Mouse (Mus musculus): ENCODE measurements around the gene Gm49630. TPM values are rescaled to one million over a fixed set of nuclear protein-coding genes. Genes with fewer than 3 reads are reported as not detected.
"Not testable (repeated sequence)": the region's sequence is repeated elsewhere in the genome, so short reads cannot be mapped to it uniquely, and the experiment has no call there.

Gm49630 gene
- polyA plus RNA-seq, 1 experiment from 2014 or later: not detected

DNA sequence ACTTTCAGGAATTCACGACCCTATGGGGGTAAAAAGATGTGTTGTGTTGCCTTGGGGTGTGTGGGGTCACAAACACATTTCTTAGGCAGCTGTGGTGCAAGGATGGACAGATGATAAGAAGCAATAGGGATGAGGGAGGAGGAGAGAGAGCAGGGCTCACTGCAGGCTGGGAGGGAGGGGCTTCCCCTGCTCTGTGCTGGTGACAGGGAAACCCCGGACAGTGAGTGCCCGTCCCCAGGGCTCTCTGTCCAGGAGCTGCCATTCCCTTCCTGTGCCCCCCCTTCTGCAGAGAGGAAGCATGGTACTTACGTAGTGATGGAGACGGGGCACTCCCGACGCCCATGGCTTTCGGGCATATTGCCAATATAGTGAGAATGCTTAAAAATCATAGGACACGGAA lies 34.4 kb downstream of the Gm49630 start:
- H3K9ac ChIP-seq (replicated peaks; ENCODE audit: low read depth, low read length); H3K4me2 ChIP-seq (ENCODE audit: low read depth, low read length); H3K4me3 ChIP-seq (ENCODE audit: low read depth, low read length); H3K36me3 ChIP-seq (ENCODE audit: control insufficient read depth, insufficient read depth, low read length); H3K9me3 ChIP-seq (ENCODE audit: control insufficient read depth, low read length); ATAC-seq (ENCODE audit: low read depth); H3K27ac ChIP-seq (ENCODE audit: low read depth, low read length); H3K27me3 ChIP-seq (ENCODE audit: control insufficient read depth, insufficient read depth, low read length); H3K4me1 ChIP-seq (ENCODE audit: control insufficient read depth, insufficient read depth, low read length): not testable (repeated sequence)
- whole genome bisulfite sequencing: 73% methylated on average over 7 of the region's 9 CpGs

DNA sequence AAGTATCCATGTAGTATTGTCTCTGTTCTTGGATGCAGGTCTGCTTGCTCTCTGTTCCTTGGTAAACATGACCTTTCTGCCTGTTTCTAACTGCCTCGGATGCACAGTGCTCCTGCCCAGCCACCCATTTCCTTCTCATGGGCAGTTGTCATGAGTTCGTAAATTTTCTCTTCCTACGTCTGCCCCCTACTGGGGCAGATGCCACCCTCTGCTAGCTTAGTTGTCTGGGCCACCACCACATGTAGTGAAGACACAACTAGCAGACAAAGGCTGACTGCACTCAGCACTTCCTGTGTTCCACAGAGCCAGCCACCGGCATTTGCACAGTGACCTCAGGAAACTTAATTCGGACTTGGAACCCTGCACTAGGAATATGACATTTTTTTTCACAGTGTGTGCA lies 39.0 kb downstream of the Gm49630 start:
- WGBS: 77% methylated on average over 3 of the region's 5 CpGs
- not testable (repeated sequence) for H3K4me3 ChIP-seq (ENCODE audit: low read depth, low read length); H3K4me1 ChIP-seq (ENCODE audit: control insufficient read depth, insufficient read depth, low read length); H3K36me3 ChIP-seq (ENCODE audit: control insufficient read depth, insufficient read depth, low read length); H3K9ac ChIP-seq (replicated peaks; ENCODE audit: low read depth, low read length); H3K27ac ChIP-seq (ENCODE audit: low read depth, low read length); ATAC-seq (ENCODE audit: low read depth); H3K9me3 ChIP-seq (ENCODE audit: control insufficient read depth, low read length); H3K4me2 ChIP-seq (ENCODE audit: low read depth, low read length); H3K27me3 ChIP-seq (ENCODE audit: control insufficient read depth, insufficient read depth, low read length)

DNA sequence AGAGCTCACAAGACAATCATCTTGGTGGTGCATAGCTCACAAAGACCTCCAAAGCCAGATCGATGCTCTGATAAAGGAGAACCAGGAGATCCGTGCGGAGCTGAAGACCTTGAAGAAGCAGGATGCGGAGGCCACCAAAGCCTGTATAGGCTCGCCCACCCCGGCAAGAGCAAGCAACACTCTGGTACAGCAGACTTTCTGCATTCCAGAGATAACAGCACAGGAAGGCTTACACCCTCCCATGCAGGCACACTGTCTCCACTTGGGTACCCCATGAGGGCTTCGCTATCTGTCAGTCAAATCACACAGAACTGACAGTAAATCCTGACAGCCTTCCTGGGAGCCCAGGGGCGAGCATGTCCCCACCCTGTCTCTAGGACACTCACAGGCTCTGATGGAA lies 45.4 kb downstream of the Gm49630 start:
- WGBS: 75% methylated on average over 2 of the region's 8 CpGs
- not testable (repeated sequence) for ATAC-seq (ENCODE audit: low read depth); H3K4me3 ChIP-seq (ENCODE audit: low read depth, low read length)

DNA sequence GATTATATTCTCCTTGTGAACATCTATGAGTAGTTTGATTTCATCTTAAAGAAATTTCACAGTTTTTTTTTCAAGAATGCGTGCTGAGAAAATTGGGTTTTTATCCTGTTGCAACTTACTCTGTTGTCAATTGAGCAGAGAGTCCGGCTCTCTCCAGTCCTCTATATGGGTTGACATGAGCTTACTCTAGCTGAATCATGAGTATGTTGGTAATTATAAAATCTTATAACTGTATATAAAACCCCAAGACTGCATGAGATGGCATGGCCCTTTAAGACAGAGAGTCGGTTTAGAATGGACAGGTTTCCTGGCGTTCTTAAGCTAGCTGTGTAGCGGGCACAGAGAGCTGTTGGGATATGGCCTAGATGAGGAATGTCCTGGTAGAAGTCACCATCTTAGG lies 47.4 kb downstream of the Gm49630 start, which contains the start of gene Tcp10a:
Tcp10a (plus strand) TSS at position 301 of the 400 bp plus-strand sequence.
- WGBS: 96% methylated on average over 3 of the region's 5 CpGs

More for the DNA sequence above, 45.4 kb downstream of the Gm49630 start:
- not testable (repeated sequence) for H3K4me1 ChIP-seq (ENCODE audit: control insufficient read depth, insufficient read depth, low read length); H3K27me3 ChIP-seq (ENCODE audit: control insufficient read depth, insufficient read depth, low read length); H3K4me2 ChIP-seq (ENCODE audit: low read depth, low read length); H3K36me3 ChIP-seq (ENCODE audit: control insufficient read depth, insufficient read depth, low read length); H3K9me3 ChIP-seq (ENCODE audit: control insufficient read depth, low read length); H3K27ac ChIP-seq (ENCODE audit: low read depth, low read length); H3K9ac ChIP-seq (replicated peaks; ENCODE audit: low read depth, low read length)

DNA sequence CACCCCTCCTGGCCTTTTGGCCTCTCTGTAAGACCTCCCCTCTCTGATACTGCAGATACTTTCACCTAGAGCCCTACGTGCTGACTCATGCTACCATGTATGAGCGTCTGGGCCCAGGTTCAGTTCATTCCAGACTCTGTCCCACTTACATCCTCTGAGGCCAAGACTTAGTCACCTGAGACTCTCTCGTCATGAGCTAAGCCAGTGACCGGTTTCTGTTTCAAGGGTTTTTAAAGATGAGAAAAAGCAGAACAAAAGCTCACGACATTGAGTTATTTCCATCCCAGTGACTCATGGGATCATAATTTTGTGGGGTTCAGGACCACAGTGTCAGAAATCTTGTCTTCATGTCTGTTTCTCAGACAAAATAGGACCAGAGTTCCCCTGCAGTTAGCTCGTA lies 52.0 kb downstream of the Gm49630 start:
- not testable (repeated sequence) for H3K9ac ChIP-seq (replicated peaks; ENCODE audit: low read depth, low read length); H3K9me3 ChIP-seq (ENCODE audit: control insufficient read depth, low read length); ATAC-seq (ENCODE audit: low read depth); H3K4me1 ChIP-seq (ENCODE audit: control insufficient read depth, insufficient read depth, low read length); H3K4me2 ChIP-seq (ENCODE audit: low read depth, low read length); H3K4me3 ChIP-seq (ENCODE audit: low read depth, low read length); H3K27ac ChIP-seq (ENCODE audit: low read depth, low read length); H3K27me3 ChIP-seq (ENCODE audit: control insufficient read depth, insufficient read depth, low read length); H3K36me3 ChIP-seq (ENCODE audit: control insufficient read depth, insufficient read depth, low read length)
- WGBS: 90% methylated on average over 6 of the region's 6 CpGs

More for the DNA sequence above, 47.4 kb downstream of the Gm49630 start, which contains the start of gene Tcp10a:
- not testable (repeated sequence) for ATAC-seq (ENCODE audit: low read depth); H3K4me3 ChIP-seq (ENCODE audit: low read depth, low read length); H3K4me2 ChIP-seq (ENCODE audit: low read depth, low read length); H3K36me3 ChIP-seq (ENCODE audit: control insufficient read depth, insufficient read depth, low read length); H3K9me3 ChIP-seq (ENCODE audit: control insufficient read depth, low read length); H3K27me3 ChIP-seq (ENCODE audit: control insufficient read depth, insufficient read depth, low read length); H3K27ac ChIP-seq (ENCODE audit: low read depth, low read length); H3K4me1 ChIP-seq (ENCODE audit: control insufficient read depth, insufficient read depth, low read length); H3K9ac ChIP-seq (replicated peaks; ENCODE audit: low read depth, low read length)

DNA sequence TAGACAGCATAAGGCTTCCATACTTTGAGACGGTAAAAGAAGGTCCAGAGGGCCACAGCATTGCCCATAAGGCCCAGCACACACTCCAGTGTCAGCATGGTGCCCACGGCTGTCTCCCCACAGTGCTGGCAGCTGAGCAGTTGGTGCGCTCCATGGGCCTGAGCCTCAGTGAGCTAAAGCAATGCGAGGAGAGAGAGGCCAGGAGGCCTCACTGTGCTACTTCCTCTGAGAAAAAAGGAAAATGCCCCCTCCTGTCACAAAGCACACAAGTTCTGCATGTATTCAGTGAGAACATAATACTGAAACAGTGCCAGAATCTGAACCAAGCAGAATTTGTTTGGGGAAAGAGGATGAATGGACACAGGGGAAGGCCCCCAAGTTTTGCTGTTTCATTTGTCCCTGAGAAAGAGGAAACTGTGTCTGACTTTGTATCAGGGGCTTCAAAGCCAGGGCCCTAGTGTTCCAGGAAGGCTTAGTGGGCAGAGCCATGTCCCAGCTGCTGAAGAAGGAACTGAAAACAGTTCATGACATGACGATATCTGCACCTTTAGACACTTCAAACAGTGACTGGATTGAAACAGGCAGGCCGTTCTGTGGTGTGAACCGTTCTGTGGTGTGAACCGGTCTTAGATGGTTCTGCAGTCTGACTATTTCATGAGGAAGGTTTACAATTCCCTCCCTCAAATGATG lies 55.9 kb downstream of the Gm49630 start:
- H3K27ac ChIP-seq (ENCODE audit: low read depth, low read length); H3K4me1 ChIP-seq (ENCODE audit: control insufficient read depth, insufficient read depth, low read length); H3K36me3 ChIP-seq (ENCODE audit: control insufficient read depth, insufficient read depth, low read length); ATAC-seq (ENCODE audit: low read depth); H3K27me3 ChIP-seq (ENCODE audit: control insufficient read depth, insufficient read depth, low read length); H3K4me3 ChIP-seq (ENCODE audit: low read depth, low read length); H3K9me3 ChIP-seq (ENCODE audit: control insufficient read depth, low read length); H3K4me2 ChIP-seq (ENCODE audit: low read depth, low read length); H3K9ac ChIP-seq (replicated peaks; ENCODE audit: low read depth, low read length): not testable (repeated sequence)
- WGBS: 83% methylated on average over 6 of the region's 8 CpGs

DNA sequence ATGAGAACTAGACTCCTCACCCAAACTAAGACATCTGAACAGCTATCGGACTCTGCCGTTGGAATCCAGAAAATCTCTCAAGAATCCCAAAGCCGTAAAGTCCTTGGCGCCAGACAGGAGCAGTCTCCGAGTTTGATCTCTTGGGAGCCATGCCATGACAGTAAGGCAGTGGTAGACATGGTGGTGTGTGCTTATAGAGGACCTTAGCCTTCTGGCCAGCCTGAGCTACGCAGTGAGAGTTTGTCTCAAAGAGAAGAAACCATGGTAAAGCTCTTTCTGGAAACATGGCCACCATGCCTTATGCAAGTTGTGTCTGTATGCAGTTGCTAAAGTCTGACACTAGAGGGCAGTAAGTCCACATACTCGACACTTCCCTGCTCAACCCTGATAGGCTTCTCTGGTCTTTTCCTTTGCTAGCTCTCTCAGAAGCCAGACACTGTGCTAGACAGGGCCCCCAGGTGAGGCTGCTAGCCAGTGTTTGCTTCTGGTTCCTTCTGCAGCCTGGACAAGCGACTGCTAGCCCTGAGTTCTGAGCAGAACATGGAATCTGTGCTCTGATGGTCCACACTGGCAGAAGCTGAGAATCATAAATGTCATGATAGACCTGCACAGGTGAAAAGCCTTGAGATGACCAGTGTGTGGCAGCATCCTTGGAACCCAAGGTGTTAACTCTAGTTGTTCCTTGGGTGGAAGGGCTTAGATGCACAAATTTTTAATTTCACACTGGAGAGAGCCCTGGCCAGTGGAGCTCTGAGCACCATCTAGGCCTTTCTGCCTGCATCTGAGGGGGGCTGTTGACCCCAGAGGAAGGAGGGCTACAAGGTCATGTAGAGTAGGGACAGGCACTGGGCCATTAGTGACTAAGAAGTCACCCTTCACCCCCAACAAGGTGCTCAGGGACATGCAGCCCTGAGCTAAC lies 65.2 kb downstream of the Gm49630 start:
- not testable (repeated sequence) for H3K4me3 ChIP-seq (ENCODE audit: low read depth, low read length); H3K27ac ChIP-seq (ENCODE audit: low read depth, low read length); H3K4me2 ChIP-seq (ENCODE audit: low read depth, low read length); H3K4me1 ChIP-seq (ENCODE audit: control insufficient read depth, insufficient read depth, low read length); H3K9me3 ChIP-seq (ENCODE audit: control insufficient read depth, low read length); H3K27me3 ChIP-seq (ENCODE audit: control insufficient read depth, insufficient read depth, low read length); H3K36me3 ChIP-seq (ENCODE audit: control insufficient read depth, insufficient read depth, low read length); H3K9ac ChIP-seq (replicated peaks; ENCODE audit: low read depth, low read length)
- peak; percentile 94 for ATAC-seq (ENCODE audit: low read depth)
- 65% methylated on average over 8 of the region's 8 CpGs for WGBS
